Mouse (Mus musculus) bone marrow macrophage, adult 2 months (primary cell): ENCODE data around the gene Krtap3-1. TPM values are rescaled to one million over a fixed set of nuclear protein-coding genes. Genes with fewer than 3 reads are reported as not detected.
"Not testable (repeated sequence)": the region's sequence is repeated elsewhere in the genome, so short reads cannot be mapped to it uniquely, and the experiment has no call there.

Experiments used
- H3K27ac ChIP-seq: 2 replicates; pipeline ENCODE4 v1.5.1; 2012; ENCODE audit warnings: low read depth, low read length; ENCODE audit not compliant: insufficient read depth
- H3K4me1 ChIP-seq: 2 replicates; pipeline ENCODE4 v1.6.1; 2012; ENCODE audit warnings: low read length; ENCODE audit not compliant: control insufficient read depth, insufficient read depth
- H3K4me3 ChIP-seq: 2 replicates; pipeline ENCODE4 v1.5.1; 2012; ENCODE audit warnings: mild to moderate bottlenecking, low read length, moderate library complexity; ENCODE audit not compliant: insufficient read depth
- CTCF ChIP-seq: IDR thresholded peaks from 2 replicates; pipeline ENCODE4 v1.5.1; 2012; ENCODE audit warnings: low read depth, mild to moderate bottlenecking, low read length, moderate library complexity
- POLR2A ChIP-seq: IDR thresholded peaks from 2 replicates; pipeline ENCODE4 v1.6.1; 2012; ENCODE audit warnings: mild to moderate bottlenecking, low read depth, low read length, borderline replicate concordance
- polyA plus RNA-seq: library from polyadenylated mRNA; stranded (reverse); fragments of >200 nt; gene quantifications from 2 replicates; pipeline ENCODE4 v1.2.4, GENCODE M21; 2012; ENCODE audit not compliant: missing spikeins, insufficient read depth, insufficient read length

The Krtap3-1 gene
- not detected in 2 replicates for polyA plus RNA-seq

- Histone ChIP-seq H3K27ac (no peak within 1 kb of the TSS), H3K4me1 (no peaks in the 10 kb centered on the region), H3K4me3 (no peak within 1 kb of the TSS)
- TF ChIP-seq CTCF, result no peak
Observed at GRCm38 (mm10) chr11:99566530-99566929, at the start of gene Krtap3-1. TSS of gene Krtap3-1 (minus strand) at chr11:99566630.

GRCm38 (mm10) chr11:99614796-99615363, 48.5 kb upstream of the Krtap3-1 start, which contains the start of gene Krtap2-4:
TSS of gene Krtap2-4 (minus strand) at chr11:99614846.
- no peak for TF ChIP-seq CTCF
- TF ChIP-seq POLR2A, result no peak
- H3K4me3 ChIP-seq, result no peak within 1 kb of the TSS
- no peak within 1 kb of the TSS for H3K27ac ChIP-seq
- H3K4me1 ChIP-seq, result no peaks in the 10 kb centered on the region

GRCm38 (mm10) chr11:99610089-99610488, 43.7 kb upstream of the Krtap3-1 start, which contains the start of gene Gm11937:
TSS of gene Gm11937 (minus strand) at chr11:99610189.
- H3K27ac ChIP-seq, H3K4me1 ChIP-seq, H3K4me3 ChIP-seq: not testable (repeated sequence)

GRCm38 (mm10) chr11:99609126-99609525, 42.7 kb upstream of the Krtap3-1 start:
- no peak overlapping the region for H3K4me3 ChIP-seq
- H3K4me1 ChIP-seq, result no peaks in the 10 kb centered on the region
- H3K27ac ChIP-seq, result no peak overlapping the region
- TF ChIP-seq CTCF (no peak), POLR2A (no peak)

- H3K27ac ChIP-seq, H3K4me1 ChIP-seq, H3K4me3 ChIP-seq: not testable (repeated sequence)
Observed at GRCm38 (mm10) chr11:99603208-99603607, 36.8 kb upstream of the Krtap3-1 start, which contains the start of gene Gm11938. TSS of gene Gm11938 (minus strand) at chr11:99603308.

- H3K4me1 ChIP-seq, H3K4me3 ChIP-seq, H3K27ac ChIP-seq: not testable (repeated sequence)
Observed at GRCm38 (mm10) chr11:99597742-99598141, 31.3 kb upstream of the Krtap3-1 start, which contains the start of gene Krtap9-3. TSS of gene Krtap9-3 (minus strand) at chr11:99598105.

GRCm38 (mm10) chr11:99590981-99591380, 24.6 kb upstream of the Krtap3-1 start, which contains the start of gene Krtap1-3:
TSS of gene Krtap1-3 (minus strand) at chr11:99591339.
- Histone ChIP-seq H3K4me1 (no peaks in the 10 kb centered on the region), H3K4me3 (no peak within 1 kb of the TSS), H3K27ac (no peak within 1 kb of the TSS)
- TF ChIP-seq CTCF (no peak), POLR2A (no peak)

GRCm38 (mm10) chr11:99585096-99585495, 18.7 kb upstream of the Krtap3-1 start:
- Histone ChIP-seq H3K4me1 (no peaks in the 10 kb centered on the region), H3K27ac (no peak overlapping the region), H3K4me3 (no peak overlapping the region)
- TF ChIP-seq CTCF, result no peak
- no peak for TF ChIP-seq POLR2A

- no peak within 1 kb of the TSS for H3K27ac ChIP-seq
- TF ChIP-seq CTCF (no peak), POLR2A (no peak)
- H3K4me1 ChIP-seq, result no peaks in the 10 kb centered on the region
- no peak within 1 kb of the TSS for H3K4me3 ChIP-seq
Observed at GRCm38 (mm10) chr11:99583245-99583704, 16.8 kb upstream of the Krtap3-1 start, which contains the start of gene Krtap1-4. TSS of gene Krtap1-4 (minus strand) at chr11:99583654.

GRCm38 (mm10) chr11:99581564-99581963, 15.1 kb upstream of the Krtap3-1 start:
- no peak overlapping the region for H3K27ac ChIP-seq
- no peaks in the 10 kb centered on the region for H3K4me1 ChIP-seq
- no peak overlapping the region for H3K4me3 ChIP-seq
- no peak for TF ChIP-seq CTCF
- TF ChIP-seq POLR2A, result no peak

GRCm38 (mm10) chr11:99581051-99581450, 14.6 kb upstream of the Krtap3-1 start:
- no peak overlapping the region for H3K4me3 ChIP-seq

More at GRCm38 (mm10) chr11:99581051-99581450, 14.6 kb upstream of the Krtap3-1 start:
- H3K4me1 ChIP-seq, result no peaks in the 10 kb centered on the region
- no peak for TF ChIP-seq CTCF
- no peak for TF ChIP-seq POLR2A
- H3K27ac ChIP-seq, result no peak overlapping the region
